Mouse (Mus musculus) G1E (cell line): ENCODE results near the gene Mt4. TPM values are rescaled to one million over a fixed set of nuclear protein-coding genes. Genes with fewer than 3 reads are reported as not detected.

Experiments used
- ATAC-seq: 2 replicates; pipeline ENCODE4 v1.8.0; 2016; ENCODE audit warnings: mild to moderate bottlenecking; ENCODE audit not compliant: insufficient number of reproducible peaks, poor library complexity, low FRiP score, severe bottlenecking; ENCODE audit errors: extremely low read depth
- DNase-seq: peaks from one replicate; pipeline ENCODE4 v3.0.0; 2012; ENCODE audit warnings: low spot score
- H3K27me3 ChIP-seq: 2 replicates; pipeline ENCODE4 v1.6.1; 2012; ENCODE audit warnings: mild to moderate bottlenecking, low read length, inconsistent platforms; ENCODE audit not compliant: insufficient read depth
- H3K36me3 ChIP-seq: replicated peaks from 2 replicates; pipeline ENCODE3; 2012; ENCODE audit warnings: mild to moderate bottlenecking, inconsistent platforms
- H3K4me1 ChIP-seq: 2 replicates; pipeline ENCODE4 v1.6.1; 2012; ENCODE audit warnings: low read depth, low read length, inconsistent platforms, mixed read lengths; ENCODE audit not compliant: insufficient read depth
- H3K4me3 ChIP-seq: 2 replicates; pipeline ENCODE4 v1.5.1; 2012; ENCODE audit warnings: low read depth, mild to moderate bottlenecking, inconsistent platforms, low read length, moderate library complexity, mixed read lengths
- H3K9me3 ChIP-seq: replicated peaks from 2 replicates; pipeline ENCODE4 v1.6.1; 2012; ENCODE audit warnings: inconsistent platforms
- CTCF ChIP-seq: IDR thresholded peaks from 2 replicates; pipeline ENCODE4 v1.5.1; 2012; ENCODE audit warnings: low read depth, low read length, inconsistent platforms, mixed read lengths
- GATA1 ChIP-seq: IDR thresholded peaks from 2 replicates; pipeline ENCODE4 v1.6.1; 2012; ENCODE audit warnings: borderline replicate concordance, low read length, inconsistent platforms, mixed read lengths
- GATA2 ChIP-seq: IDR thresholded peaks from 2 replicates; pipeline ENCODE4 v1.6.1; 2012; ENCODE audit warnings: low read depth, low read length, inconsistent platforms, borderline replicate concordance
- POLR2AphosphoS5 ChIP-seq: IDR thresholded peaks from 2 replicates; pipeline ENCODE4 v1.6.1; 2012; ENCODE audit warnings: low read depth, low read length, inconsistent platforms; ENCODE audit not compliant: insufficient replicate concordance
- TAL1 ChIP-seq: conservative IDR thresholded peaks from 2 replicates; pipeline ENCODE4 v1.6.1; 2012; ENCODE audit warnings: low read depth, low read length, inconsistent platforms, mixed read lengths
- polyA plus RNA-seq: library from polyadenylated mRNA; stranded (reverse); fragments of >175 nt; gene quantifications from 2 replicates; pipeline ENCODE4 v1.2.3, GENCODE M21; 2012
- total RNA-seq, 2 experiments: library from RNA; stranded (forward) in 1 of 2; stranded (reverse) in 1 of 2; fragments of 200-1000 nt in 1 of 2; fragments of >200 nt in 1 of 2; fragmentation: Nextera tagmentation in 1 of 2; gene quantifications; 2 replicates each; pipeline ENCODE4 v1.2.3; 2014 to 2017

Gene Mt4
- total and polyA plus RNA-seq, 3 experiments = not detected

- no peak for ATAC-seq
- H3K27me3 ChIP-seq = no peaks in the 10 kb centered on the region
- peak overlapping the region; percentile 82; the same call in 1 of the 2 replicates for H3K4me3 ChIP-seq
- DNase-seq = no peak
- TF ChIP-seq GATA2 (no peak), TAL1 (no peak), POLR2AphosphoS5 (0 out of 2 replicates have a peak, but pooled peaks have one; percentile 76), GATA1 (no peak)
- H3K36me3 ChIP-seq = peaks cover 10% of the 10 kb centered on the region
- H3K4me1 ChIP-seq = peaks cover 67% of the 10 kb centered on the region
- no peaks in the 10 kb centered on the region for H3K9me3 ChIP-seq
These were observed 37.7 kb downstream of the Mt4 start for GRCm38 (mm10) chr8:94174619-94175213.

- H3K27me3 ChIP-seq = no peaks in the 10 kb centered on the region
- peaks cover 65% of the 10 kb centered on the region for H3K4me1 ChIP-seq
- TF ChIP-seq POLR2AphosphoS5 (no peak), CTCF (no peak), GATA1 (no peak), GATA2 (no peak), TAL1 (no peak)
- no peaks in the 10 kb centered on the region for H3K9me3 ChIP-seq
- ATAC-seq = no peak
- DNase-seq = no peak
- H3K36me3 ChIP-seq = peaks cover 20% of the 10 kb centered on the region
- H3K4me3 ChIP-seq = peak overlapping the region; percentile 78; the same call in 1 of the 2 replicates
These were observed 40.9 kb downstream of the Mt4 start for GRCm38 (mm10) chr8:94177716-94178390.

GRCm38 (mm10) chr8:94178857-94179712 is 42.1 kb downstream of the Mt4 start, which contains the start of gene Mt1:
Gene Mt1, plus strand, starts transcription at chr8:94179082.
- peaks cover 73% of the 10 kb centered on the region for H3K4me1 ChIP-seq

GRCm38 (mm10) chr8:94179713-94180560 is 42.9 kb downstream of the Mt4 start:
- H3K9me3 ChIP-seq = no peaks in the 10 kb centered on the region
- ATAC-seq (no peak), DNase-seq (no peak)
- H3K4me3 ChIP-seq = peak overlapping the region; percentile 78
- no peaks in the 10 kb centered on the region for H3K27me3 ChIP-seq
- peaks cover 13% of the 10 kb centered on the region for H3K36me3 ChIP-seq
- peaks cover 72% of the 10 kb centered on the region for H3K4me1 ChIP-seq
- TF ChIP-seq GATA2 (no peak), GATA1 (no peak), CTCF (peak; percentile 12; the same call in 1 of the 2 replicates), POLR2AphosphoS5 (no peak; the same call in 1 of the 2 replicates)

More at GRCm38 (mm10) chr8:94178857-94179712, 42.1 kb downstream of the Mt4 start, which contains the start of gene Mt1:
- H3K27me3 ChIP-seq = no peaks in the 10 kb centered on the region
- H3K4me3 ChIP-seq = peak within 1 kb of the TSS; percentile 78
- peaks cover 13% of the 10 kb centered on the region for H3K36me3 ChIP-seq
- peak; percentile 88 for DNase-seq
- ATAC-seq = peak; percentile 80
- no peaks in the 10 kb centered on the region for H3K9me3 ChIP-seq
- TF ChIP-seq CTCF (no peak), POLR2AphosphoS5 (peak; percentile 84; the same call in 1 of the 2 replicates)

- Histone ChIP-seq H3K27me3 (no peaks in the 10 kb centered on the region), H3K4me3 (peak overlapping the region; percentile 78), H3K36me3 (peaks cover 13% of the 10 kb centered on the region), H3K9me3 (no peaks in the 10 kb centered on the region), H3K4me1 (peaks cover 69% of the 10 kb centered on the region)
- ATAC-seq (no peak), DNase-seq (no peak)
- no peak for TF ChIP-seq TAL1
- peak; percentile 25; the same call in 1 of the 2 replicates for TF ChIP-seq POLR2AphosphoS5
- TF ChIP-seq GATA1 = no peak
These were observed 43.5 kb downstream of the Mt4 start for GRCm38 (mm10) chr8:94180561-94180908.
